Mouse (Mus musculus): ENCODE measurements at regions not wholly inside any gene's neighbourhood (a gene's known extent, or its start where the extent isn't known, plus 50 kb on each side); places are given as distances from the start of the nearest gene placed in this dataset.

DNA sequence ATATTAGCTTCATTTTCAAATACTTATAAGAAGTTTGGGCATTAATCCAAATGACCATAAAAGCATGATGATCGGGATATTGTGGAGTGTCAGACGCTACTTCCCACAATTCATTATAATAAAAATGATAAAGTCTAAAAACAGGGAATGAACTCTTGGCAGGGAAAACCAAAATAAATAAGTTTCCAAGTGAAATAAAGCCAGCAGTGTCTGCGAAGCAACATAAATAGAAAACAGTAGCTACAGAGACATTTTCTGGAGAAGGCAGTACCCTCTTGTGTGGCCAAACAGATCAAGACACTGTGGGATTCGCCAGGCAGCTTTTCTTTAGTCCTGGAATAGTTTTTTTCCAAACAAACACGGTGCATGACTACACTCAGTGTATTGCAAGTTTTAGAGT lies 172.7 kb upstream of the Hand2 start:
- ATAC-seq (ENCODE audit: low TSS enrichment): no peak

DNA sequence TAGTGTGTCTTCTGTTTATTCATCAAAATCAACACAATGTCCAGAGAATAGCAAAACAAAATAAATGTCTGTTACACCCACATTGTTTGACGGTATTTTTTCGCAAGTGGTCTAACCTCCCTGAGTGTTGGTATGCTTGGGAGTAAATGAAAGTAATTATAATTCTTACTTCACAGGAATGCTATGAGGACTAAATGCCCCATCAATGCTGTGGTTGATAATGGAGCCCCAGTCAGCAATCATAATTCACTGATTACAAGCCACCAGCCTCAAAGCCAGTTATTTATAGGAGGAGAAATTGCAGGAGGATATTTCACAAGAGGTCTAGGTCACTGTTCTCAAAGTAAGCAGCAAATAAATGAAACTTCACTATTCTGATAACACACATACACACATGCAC lies 129.6 kb upstream of the Hand2 start:
- ATAC-seq (ENCODE audit: low TSS enrichment): no peak

DNA sequence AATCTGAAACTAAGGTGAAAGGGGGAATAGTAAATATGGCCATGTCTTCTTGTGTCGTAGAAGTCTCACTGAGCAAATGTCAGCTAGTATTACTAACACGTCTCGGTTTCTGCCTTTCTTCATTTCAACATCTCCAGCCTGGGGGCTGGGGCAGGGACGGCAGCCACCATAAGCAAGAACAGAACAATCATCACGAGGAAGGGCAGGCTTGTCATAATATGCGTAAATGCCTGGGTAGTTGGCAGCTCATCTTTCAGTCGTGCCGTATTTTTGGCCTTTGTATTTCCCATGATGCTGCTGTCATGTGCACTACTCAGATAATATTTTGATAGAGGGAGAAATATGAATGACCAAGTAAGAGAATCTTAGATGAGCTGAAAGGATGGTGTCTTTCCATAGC lies 120.5 kb upstream of the Hand2 start:
- ATAC-seq (ENCODE audit: low TSS enrichment): no peak

DNA sequence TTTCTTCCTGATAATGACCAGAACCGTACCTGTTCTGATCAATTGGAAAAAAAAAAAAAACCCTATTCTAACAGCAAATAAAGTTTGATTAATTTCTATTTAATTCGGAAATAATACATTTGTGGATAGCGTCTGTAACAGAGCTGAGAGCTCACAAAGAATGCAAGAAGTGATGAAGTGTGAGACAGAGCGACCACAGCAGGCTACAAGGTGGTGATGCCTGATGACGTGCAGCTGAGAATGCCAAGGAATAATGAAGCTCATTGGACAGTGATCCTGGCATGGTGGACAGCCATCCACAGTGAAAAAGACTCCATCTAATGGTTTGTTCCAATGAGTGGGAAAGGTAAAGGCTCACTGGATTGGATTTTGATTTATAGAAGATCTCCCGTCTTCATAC lies 111.2 kb upstream of the Hand2 start:
- ATAC-seq (ENCODE audit: low TSS enrichment): no peak

DNA sequence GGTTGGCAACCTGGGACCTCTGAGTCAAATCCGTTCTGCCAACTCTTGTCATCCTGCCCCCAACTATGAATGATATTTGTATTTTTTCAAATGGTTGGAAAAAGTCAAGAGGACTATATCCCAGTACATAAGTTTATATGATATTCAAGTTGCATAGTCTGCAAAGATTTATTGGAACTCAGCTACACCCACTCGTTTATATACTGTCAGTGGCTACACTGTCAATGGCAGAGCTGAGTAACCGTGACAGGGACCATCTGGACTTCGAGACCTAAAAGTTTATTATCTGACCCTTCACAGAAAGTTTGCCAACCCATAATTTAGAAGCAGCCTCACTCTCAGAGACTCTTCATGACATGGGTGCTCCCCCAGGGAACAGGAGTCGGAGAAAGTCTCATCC lies 107.7 kb upstream of the Hand2 start:
- no peak for ATAC-seq (ENCODE audit: low TSS enrichment)

DNA sequence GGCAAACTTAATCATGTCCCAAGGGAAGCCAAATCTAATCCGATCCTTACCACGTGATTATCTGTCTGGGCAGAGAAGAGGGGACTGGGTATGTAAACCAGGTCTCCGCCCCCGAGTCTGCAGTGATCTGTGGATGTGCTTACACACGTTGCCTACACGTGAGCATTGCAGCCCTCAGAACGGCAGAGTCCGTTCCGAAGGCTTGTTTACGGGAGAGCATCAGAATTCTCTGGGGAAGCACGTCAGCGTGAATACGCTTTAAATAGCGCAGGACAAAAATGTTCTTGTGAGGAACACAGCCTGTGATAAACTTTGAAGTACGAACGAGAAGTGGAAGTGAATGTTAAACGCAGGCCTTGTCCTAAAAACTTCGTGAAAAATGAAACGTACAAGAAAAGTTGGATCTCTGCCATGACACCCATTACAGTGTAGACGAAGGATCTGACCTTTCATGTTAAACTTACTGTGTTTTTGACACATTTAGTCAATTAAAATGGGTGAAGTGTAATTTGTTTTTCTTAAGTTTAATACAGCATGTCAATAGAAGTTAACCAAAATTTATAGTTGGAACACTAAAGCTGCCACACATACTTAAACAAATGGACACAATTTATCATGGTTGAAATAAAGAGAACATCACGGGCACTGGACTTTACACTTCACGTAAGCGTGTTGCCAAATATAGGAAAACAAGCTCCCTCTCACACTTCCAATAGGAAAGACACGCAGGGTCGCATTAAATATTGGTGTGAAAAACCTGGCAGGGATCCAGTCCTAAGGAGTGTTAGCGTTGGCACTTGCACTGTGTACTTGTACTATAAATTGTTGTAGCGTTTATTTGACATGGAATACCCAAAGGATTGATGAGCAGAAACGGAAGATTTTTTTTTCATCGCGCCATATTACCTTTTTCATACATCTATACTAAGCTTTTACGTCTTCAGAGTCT lies 106.5 kb upstream of the Hand2 start:
- no peak for ATAC-seq (ENCODE audit: low TSS enrichment)

DNA sequence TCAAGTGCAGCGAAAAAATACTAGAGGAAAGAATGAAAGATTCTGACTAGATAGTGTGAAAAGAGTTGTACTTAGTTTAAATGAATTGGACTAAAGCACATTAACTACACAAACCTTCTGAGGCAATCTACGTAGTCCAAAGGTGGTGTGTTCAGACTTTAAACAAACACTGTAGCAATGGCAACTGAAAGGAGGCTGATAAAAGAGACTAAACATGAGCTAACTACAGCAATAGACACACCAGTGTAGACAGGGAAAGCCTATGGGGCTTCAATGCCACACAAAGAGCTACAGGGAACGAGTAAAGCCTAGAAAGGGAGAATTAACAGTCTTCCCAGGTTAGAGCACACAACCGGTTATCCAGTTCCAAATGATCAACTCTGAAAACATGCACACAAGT lies 90.2 kb upstream of the Hand2 start:
- no peak for ATAC-seq (ENCODE audit: low TSS enrichment)

DNA sequence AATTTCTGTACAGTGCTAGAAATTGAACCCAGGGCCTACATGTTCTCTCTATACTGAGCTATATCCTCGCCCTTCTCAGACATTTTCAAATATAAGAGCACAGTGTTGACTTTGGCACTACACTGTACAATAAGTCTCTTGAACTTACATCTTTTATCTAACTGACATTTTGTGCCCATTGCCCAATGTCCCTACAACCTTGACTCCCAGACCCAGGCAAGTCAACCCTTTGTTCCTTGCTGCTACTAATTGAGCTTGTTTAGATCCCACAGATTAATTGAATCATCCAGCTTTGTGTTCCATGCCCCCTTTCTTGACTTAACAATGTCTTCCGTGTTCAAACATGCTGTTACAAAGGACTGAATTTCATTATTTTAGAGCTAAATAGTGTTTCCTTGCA lies 78.5 kb upstream of the Hand2 start:
- ATAC-seq (ENCODE audit: low TSS enrichment): no peak

DNA sequence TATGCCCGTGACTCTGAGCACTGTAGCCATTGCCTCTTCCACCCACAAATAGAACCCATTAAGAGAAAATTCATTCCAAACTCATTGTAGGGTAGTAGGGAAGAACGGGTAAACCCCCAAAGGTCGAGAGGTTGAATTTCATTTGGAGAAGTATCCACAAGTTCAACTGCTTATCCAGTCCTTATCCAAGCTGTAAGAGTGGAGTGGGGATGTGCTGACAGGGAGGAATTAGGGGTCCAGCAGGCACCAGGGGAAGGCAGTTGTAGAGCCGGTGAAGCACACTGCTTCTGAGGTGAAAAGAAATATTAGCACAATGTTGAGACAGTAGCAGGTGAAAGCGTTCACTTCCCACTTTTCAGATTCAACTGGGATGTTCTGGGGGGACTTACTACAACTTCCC lies 71.7 kb upstream of the Hand2 start:
- ATAC-seq (ENCODE audit: low TSS enrichment): no peak

Data from frontal cortex, adult (tissue).